ENCODE assay signal across 15 mouse cellular contexts in genomic region chr14:9547952-9548351, GRCm38 (mm10).
"Had no signal": no experiment of that assay in that cellular context is flagged by ENCODE, and none has a peak within 500 bp of the region (broad histone marks: within the 10 kb centered on the region; RNA-seq: fewer than 3 reads in every experiment).

No protein-coding gene starts in this region.

- H3K9ac ChIP-seq: limb, embryonic 13.5 days; liver, embryonic 15.5 days; lung, embryonic 14.5 days; neural tube, embryonic 15.5 days had no signal

- H3K9me3 ChIP-seq: limb, embryonic 13.5 days; liver, embryonic 15.5 days; megakaryocyte, embryonic 14.5 days; neural tube, embryonic 15.5 days had no signal

- H3K4me1 ChIP-seq: limb, embryonic 13.5 days; liver, embryonic 15.5 days; neural tube, embryonic 15.5 days had no signal

- H3K36me3 ChIP-seq: limb, embryonic 13.5 days; liver, embryonic 15.5 days; neural tube, embryonic 15.5 days had no signal

- H3K4me3 ChIP-seq: limb, embryonic 13.5 days; liver, embryonic 15.5 days; megakaryocyte, embryonic 14.5 days; neural tube, embryonic 15.5 days had no signal

- DNase-seq: kidney, adult 8-10 months; kidney, postnatal 25 days; lung, embryonic 14.5 days; lung, postnatal 10 days; lung, postnatal 4 days; retina, postnatal 1 day; right cerebral cortex, postnatal 25 days; thymus, postnatal 4 days had no signal

- H3K27ac ChIP-seq: limb, embryonic 13.5 days; liver, embryonic 15.5 days; neural tube, embryonic 15.5 days had no signal

- ATAC-seq: midbrain, embryonic 16.5 days had no signal

- H3K27me3 ChIP-seq: limb, embryonic 13.5 days; liver, embryonic 15.5 days; megakaryocyte, embryonic 14.5 days; neural tube, embryonic 15.5 days had no signal

- H3K4me2 ChIP-seq: limb, embryonic 13.5 days; liver, embryonic 11.5 days; liver, embryonic 15.5 days; lung, embryonic 14.5 days; midbrain, embryonic 11.5 days; neural tube, embryonic 15.5 days had no signal
